Mouse (Mus musculus): ENCODE results near the gene Slc5a5. TPM values are rescaled to one million over a fixed set of nuclear protein-coding genes. Genes with fewer than 3 reads are reported as not detected.
A peak's percentile ranks its signal among the peaks of the same experiment; 100 is the strongest.

Gene Slc5a5
- polyA plus RNA-seq, 1 experiment, result 0.46 TPM

DNA sequence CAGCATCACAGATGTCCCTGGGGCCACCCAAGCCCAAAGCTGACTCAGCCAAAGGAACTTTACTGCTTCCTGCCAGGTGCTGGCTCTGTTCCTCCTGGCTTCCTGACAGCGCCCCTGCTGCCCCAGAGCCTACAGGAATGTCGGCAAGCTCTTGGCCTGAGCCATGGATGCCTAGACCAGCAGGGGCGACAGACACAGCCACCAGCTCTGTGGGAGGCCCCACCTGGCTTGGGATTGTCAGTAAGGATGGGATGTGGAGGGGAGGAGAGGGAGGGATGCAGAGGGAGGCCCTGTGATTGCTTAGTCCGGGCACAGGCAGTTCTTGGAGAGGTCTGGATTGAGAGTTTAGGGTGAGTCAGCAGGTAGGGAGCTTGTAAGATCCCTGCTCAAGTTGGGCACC lies 12.4 kb downstream of the Slc5a5 start:
- DNase-seq (ENCODE audit: low read depth), result no peak

DNA sequence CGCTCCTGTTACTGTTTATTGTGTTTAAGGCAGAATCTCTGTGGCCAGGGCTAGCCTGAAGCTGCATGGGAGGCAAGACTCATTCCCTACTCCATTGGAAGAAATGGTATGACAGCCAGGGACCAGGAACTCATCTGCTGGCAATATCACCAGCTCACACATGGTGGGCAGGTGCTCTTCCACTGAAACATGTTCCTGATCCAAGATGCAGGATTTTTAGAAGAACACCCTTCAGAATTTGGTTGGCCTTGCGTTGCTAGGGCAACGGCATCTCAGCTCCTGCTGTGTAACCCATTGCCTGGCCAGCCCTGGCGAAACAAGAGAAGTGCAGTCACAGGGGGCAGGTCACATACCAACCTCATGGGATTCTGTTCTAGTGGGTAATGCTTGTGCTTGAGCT lies 13.1 kb downstream of the Slc5a5 start:
- DNase-seq (ENCODE audit: low read depth), result no peak

DNA sequence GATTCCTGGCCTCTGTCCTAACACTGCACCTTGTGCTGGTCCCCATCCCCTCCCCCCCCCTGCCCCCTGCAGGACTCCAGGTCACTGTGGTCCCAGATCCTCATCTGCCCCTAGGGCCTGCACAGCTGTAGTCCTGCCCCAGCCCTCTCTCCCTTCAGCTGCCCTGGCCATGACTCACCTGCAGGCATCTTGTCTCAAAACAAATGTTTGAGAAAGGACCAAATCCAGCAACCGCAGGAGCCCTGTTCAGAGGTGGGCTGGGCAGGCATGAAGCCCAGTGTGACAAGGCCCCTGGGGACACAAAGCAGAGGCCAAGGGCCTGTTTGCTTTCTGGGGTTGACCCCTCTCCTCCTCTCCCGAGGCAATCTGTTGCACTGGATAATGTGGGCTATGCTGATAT lies 14.4 kb downstream of the Slc5a5 start:
- DNase-seq (ENCODE audit: low read depth), result no peak

- no peak for DNase-seq (ENCODE audit: low read depth)
Observed at GRCm38 (mm10) chr8:70876382-70876781, 16.2 kb downstream of the Slc5a5 start.

DNA sequence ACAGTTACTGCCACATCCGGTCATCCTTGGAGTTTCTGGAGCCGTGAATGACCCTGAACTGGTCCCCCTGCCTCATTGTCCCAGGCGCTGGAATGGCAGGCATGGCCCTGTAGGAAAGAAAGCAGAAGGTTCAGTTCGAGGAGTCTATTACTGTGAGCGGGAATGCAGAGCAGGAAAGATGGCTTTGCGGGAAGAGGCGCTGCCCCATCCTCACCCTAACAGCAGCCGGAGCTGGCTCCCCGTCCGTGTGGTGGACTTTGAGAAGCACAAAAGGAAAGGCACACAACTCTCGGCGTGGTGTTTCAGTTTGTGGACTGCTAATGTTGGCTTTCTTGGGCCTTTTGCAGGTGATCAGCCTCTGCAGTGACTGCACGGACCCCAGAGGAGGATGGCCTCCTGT lies 18.1 kb downstream of the Slc5a5 start:
- no peak for DNase-seq (ENCODE audit: low read depth)

DNA sequence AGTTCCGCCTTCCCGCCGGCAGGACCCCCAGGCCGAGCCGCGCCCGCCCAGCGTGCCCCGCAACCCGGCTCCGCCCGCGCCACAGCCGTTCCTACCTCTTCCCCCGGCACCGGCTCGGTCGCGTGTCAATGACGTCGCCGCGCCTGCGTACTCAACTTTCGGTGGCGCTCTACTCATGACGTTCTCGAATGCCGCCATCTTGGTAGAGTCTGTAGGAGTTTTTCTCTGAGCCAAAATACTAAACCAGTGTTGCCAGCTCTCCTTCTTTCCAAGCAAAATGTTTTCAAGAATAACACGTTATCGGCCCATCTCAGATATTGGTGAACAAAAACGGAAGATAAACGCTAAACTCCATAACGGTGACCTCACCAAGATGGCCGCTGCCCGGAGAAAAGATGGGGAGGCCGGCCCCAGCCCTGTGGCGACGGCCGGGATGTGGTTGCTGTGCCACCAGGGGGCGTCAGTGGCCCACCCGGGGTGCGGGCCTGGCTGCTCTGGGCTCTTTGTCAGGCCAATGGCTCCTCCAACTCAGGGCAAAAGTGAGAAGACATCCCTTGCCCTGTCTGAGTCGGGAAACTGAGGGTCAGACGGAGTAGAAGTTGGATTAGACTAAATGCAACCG lies 19.1 kb downstream of the Slc5a5 start, which contains the start of gene Ccdc124:
Gene Ccdc124 (minus strand): TSS at position 572 of the 622 bp plus-strand sequence.
- DNase-seq (ENCODE audit: low read depth), result no peak

DNA sequence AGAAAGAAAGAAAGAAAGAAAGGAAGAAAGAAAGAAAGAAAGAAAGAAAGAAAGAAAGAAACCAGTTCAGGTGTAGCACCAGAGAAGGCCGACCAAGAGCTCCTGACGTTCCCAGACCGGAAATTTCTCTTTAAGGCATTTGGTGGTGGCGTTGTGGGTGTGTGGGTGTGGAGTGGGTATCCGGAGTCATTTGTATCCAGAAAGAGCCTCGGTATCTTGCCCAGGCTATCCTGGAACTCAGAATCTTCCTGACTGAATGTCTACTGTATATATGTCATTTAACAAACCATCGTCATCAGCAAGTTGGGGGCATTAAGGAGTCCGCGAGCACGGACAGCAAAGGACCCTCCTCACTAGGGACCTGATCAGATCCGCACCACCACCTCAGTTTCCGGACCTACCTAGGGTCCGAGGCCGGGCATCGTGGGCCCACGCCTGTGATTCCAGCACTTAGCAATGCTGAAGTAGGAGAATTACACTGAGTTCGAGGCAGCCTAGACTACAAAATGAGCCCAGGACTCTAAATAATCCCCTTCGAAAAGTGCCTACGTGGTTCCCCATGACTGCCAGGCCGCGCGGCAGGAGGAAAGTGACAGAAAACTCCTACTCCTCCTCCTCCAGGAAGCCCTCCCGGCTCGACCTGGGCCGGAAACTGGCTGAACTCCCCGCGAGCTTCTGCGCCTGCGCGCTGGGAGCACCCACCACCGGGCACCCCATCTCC lies 19.8 kb downstream of the Slc5a5 start:
- DNase-seq (ENCODE audit: low read depth), result no peak

- DNase-seq (ENCODE audit: low read depth), result no peak
Observed at GRCm38 (mm10) chr8:70871195-70871807, 21.3 kb downstream of the Slc5a5 start.

DNA sequence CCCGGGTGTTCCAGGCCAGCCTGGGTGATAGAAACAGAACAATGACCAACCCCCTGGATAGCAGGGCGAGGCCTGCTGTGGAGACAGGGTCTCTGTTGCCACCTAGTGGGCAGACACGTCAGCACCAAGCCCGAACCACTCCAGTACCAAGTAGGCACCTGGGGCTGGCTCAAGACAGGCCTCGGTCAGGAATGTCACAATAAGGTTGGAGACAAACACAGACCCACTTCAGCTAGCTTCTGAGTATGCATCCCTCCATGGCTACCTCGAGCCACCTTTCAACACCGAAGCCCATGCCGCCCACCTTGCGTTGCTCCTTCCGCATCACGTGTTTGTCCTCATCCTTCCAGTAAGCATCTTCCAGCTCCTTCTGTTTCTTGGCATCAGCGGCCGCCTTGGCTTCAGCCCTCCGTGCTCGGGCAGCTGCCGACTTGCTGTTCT lies 22.9 kb downstream of the Slc5a5 start:
- no peak for DNase-seq (ENCODE audit: low read depth)

- DNase-seq (ENCODE audit: low read depth), result no peak
Observed at GRCm38 (mm10) chr8:70869199-70869571, 23.4 kb downstream of the Slc5a5 start.

DNA sequence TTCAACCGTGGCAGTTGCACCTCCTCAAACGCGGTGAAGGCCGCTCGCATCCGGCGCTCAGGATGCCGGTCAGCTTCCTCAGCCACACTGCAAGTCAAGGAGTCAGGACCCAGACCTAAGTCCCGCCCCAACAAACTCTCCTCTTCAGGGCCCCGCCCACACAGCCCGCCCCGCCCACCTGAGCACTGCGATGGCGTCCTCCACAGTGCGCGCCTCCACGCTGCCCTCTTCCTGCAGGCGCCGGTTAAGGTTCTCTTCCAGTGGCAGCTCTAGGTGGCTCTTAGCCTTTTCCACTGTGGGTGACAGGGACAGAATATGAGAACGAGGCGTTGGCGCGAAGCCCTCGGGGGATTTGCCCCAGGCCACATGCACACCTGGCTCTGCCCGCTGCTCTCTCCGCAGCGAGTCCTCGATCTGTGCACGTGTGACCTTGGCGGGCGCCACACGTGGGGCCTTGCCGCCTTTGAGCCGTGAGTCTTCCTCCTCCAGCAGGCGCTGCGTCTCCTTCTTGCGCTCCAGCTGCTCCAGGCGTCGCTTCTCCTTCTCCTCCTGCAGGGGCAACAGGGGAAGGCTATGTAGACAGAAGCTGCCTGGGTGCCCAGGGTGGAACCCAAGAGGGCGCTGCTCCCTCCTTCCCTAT lies 23.9 kb downstream of the Slc5a5 start:
- no peak for DNase-seq (ENCODE audit: low read depth)

GRCm38 (mm10) chr8:70866566-70866965 lies 26.0 kb downstream of the Slc5a5 start:
- DNase-seq (ENCODE audit: low read depth), result no peak

- DNase-seq (ENCODE audit: low read depth), result no peak
Observed at GRCm38 (mm10) chr8:70866001-70866520, 26.5 kb downstream of the Slc5a5 start.

GRCm38 (mm10) chr8:70865350-70866000 lies 27.1 kb downstream of the Slc5a5 start:
- DNase-seq (ENCODE audit: low read depth), result peak; percentile 74

DNA sequence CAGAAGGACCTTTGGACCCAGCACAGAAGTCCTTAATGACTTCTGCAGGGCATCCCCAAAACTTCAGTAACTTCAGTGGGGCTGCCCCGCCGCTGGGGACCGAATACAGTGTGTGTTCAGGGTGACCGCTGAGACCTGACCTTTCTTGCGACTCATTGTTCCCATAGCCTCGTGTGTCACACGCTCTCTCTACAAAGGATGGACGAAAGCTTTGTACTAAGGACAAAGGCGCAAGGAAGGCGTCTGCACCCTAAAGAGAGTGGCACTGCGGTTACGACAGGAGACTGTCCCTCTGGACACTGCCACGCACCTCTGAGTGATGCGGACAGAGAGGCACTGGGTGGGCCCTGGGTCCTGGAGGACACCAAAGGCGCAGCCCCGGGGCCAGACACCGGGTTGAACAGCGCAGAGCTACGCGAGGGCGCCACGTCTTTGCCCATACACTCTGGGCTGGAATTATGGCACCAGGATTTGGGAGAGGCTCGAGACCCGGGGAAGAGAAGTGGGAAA lies 27.8 kb downstream of the Slc5a5 start:
- DNase-seq (ENCODE audit: low read depth), result no peak

DNA sequence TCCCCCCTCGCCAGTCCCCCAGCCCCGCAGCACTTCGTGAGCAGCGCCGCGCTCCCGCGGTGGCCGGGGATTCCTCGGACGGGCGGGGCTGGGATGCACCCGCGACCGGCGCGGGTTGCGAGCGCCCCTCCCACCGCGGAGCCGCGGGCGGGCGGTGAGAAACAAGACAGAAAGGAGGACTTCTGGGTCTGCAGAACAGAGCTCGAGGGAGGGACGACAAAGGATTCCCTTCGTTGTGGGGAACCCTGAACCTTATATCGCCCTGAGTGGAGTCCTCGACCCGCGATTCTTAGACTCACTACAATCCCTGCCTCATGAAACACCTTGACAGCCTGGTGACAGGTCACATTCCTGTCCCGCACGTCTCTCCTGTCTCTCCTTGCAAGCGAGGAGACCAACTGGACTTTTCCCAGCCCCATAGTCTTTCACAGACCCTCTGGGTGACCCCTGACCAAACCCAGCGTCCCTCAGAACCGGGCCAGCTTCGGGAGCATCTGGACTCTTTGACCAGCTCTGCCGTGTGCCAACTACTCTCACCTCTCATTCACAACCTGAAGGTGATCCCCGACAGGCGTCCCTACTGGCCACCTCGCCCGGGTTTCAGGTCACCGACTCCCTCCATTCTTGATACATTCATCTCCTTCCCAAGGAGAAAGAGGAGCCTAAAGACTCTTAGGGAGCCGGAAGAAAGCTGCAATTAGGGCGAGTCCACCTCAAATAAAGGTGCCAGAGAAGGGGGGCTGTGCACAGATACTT lies 28.4 kb downstream of the Slc5a5 start:
- no peak for DNase-seq (ENCODE audit: low read depth)

DNA sequence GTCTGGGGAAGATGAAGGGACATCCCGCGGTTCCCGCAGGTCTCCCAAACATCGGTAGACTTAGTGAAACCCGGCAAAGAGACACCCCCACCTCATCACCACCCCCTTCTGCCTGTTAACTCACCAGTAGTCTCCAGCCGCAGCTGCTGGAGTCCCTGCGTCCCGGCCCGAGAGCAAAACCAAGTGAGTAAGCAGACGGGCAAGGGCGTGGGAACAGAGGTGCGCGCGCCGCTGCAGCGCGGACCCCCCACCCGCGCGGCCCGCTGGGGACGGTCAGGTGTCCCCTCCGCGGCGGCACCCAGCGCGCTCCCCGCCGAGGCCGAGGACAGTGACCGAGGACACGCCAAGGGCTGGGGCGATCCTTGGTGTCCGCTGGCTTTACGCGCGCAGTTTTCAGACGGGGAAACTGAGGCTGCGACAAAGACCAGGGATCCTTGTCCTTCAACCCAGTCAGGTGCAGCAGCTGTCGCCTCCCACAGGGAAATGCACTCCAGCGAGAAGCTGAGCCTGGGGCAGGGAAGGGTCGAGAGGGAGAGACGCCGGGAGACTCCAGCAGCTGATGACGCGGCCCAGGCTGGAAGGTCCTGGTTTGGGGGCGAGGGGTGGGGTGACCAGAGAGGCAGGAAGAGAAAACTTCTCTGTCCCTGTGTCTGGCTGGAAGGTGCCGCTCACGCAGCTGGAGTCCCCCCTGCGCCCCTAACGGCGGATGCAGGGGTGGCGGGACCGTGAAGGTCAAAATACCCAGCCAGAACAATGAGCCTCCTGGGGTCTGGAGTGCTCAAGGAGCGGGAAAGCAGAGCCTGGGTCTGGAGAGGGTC lies 29.5 kb downstream of the Slc5a5 start, which contains the start of gene Kcnn1:
Gene Kcnn1 (minus strand): TSS at position 435 of the 818 bp plus-strand sequence.
- no peak for DNase-seq (ENCODE audit: low read depth)

- no peak for DNase-seq (ENCODE audit: low read depth)
Observed at GRCm38 (mm10) chr8:70857516-70857915, 35.0 kb downstream of the Slc5a5 start.

- no peak for DNase-seq (ENCODE audit: low read depth)
Observed at GRCm38 (mm10) chr8:70856541-70857197, 35.9 kb downstream of the Slc5a5 start.
